Mouse (Mus musculus) mouse embryonic stem cell (cell line): Measurements from ENCODE around the gene Iqsec3.

ENCODE experiments used
- in situ Hi-C, 2 experiments: fragments of 300-500 bp; cut with MboI; formaldehyde crosslinking; loops; 1 replicate in 1 of 2; 3 replicates in 1 of 2; pipeline ENCODE4 v1.14.3; 2019 to 2020; ENCODE audit warnings: low sequenced_read_pairs in 2 of 2, low pct_unique_long_range_greater_than_20kb in 1 of 2, mixed read lengths in 1 of 2; ENCODE audit not compliant: unreplicated experiment in 1 of 2

Gene Iqsec3

GRCm38 (mm10) chr6:121337229-121337628, 136.2 kb downstream of the Iqsec3 start:
- in situ Hi-C loops: loop anchor here (5.0 kb wide), 2 partner anchors 195 to 200 kb away; no protein-coding TSS in a partner anchor

- in situ Hi-C loops: loop anchor here (5.0 kb wide), 2 partner anchors 196 to 201 kb away; no protein-coding TSS in a partner anchor
Measured at GRCm38 (mm10) chr6:121336558-121336957, 136.9 kb downstream of the Iqsec3 start.

GRCm38 (mm10) chr6:121335841-121336240, 137.6 kb downstream of the Iqsec3 start:
- in situ Hi-C loops: loop anchor here (5.0 kb wide), 2 partner anchors 196 to 201 kb away; no protein-coding TSS in a partner anchor

- in situ Hi-C loops: no loop called here
Measured at GRCm38 (mm10) chr6:121329848-121330508, 143.5 kb downstream of the Iqsec3 start.

GRCm38 (mm10) chr6:121328417-121328884, 145.0 kb downstream of the Iqsec3 start:
- in situ Hi-C loops: no loop called here

GRCm38 (mm10) chr6:121326486-121327069, 146.9 kb downstream of the Iqsec3 start:
- in situ Hi-C loops: no loop called here

GRCm38 (mm10) chr6:121325740-121326139, 147.7 kb downstream of the Iqsec3 start:
- in situ Hi-C loops: no loop called here

GRCm38 (mm10) chr6:121325298-121325697, 148.2 kb downstream of the Iqsec3 start:
- in situ Hi-C loops: no loop called here
